Mouse (Mus musculus) ES-Bruce4 (cell line): ENCODE results near the gene Acss1. TPM values are rescaled to one million over a fixed set of nuclear protein-coding genes. Genes with fewer than 3 reads are reported as not detected.

Experiments used
- H3K27ac ChIP-seq: 2 replicates; pipeline ENCODE4 v1.5.1; 2012; ENCODE audit warnings: low read length, inconsistent platforms; ENCODE audit not compliant: insufficient read depth
- H3K27me3 ChIP-seq: 2 replicates; pipeline ENCODE4 v1.6.1; 2012; ENCODE audit warnings: mild to moderate bottlenecking, low read length, inconsistent platforms; ENCODE audit not compliant: control insufficient read depth, poor library complexity, insufficient read depth, severe bottlenecking
- H3K36me3 ChIP-seq: 2 replicates; pipeline ENCODE4 v1.6.1; 2012; ENCODE audit warnings: inconsistent platforms, mild to moderate bottlenecking, low read length, moderate library complexity; ENCODE audit not compliant: control insufficient read depth, poor library complexity, insufficient read depth, severe bottlenecking
- H3K4me1 ChIP-seq: one replicate; pipeline ENCODE4 v1.8.1; 2011; ENCODE audit warnings: low read length; ENCODE audit not compliant: control insufficient read depth, insufficient read depth
- H3K4me3 ChIP-seq: 2 replicates; pipeline ENCODE4 v1.5.1; 2011; ENCODE audit warnings: low read depth, mild to moderate bottlenecking, low read length
- H3K9ac ChIP-seq: 2 replicates; pipeline ENCODE4 v1.6.1; 2012; ENCODE audit warnings: low read depth, mild to moderate bottlenecking, inconsistent platforms; ENCODE audit not compliant: poor library complexity, severe bottlenecking
- H3K9me3 ChIP-seq: replicated peaks from 2 replicates; pipeline ENCODE4 v1.6.1; 2012; ENCODE audit warnings: mild to moderate bottlenecking, low read length, inconsistent platforms; ENCODE audit not compliant: control insufficient read depth, poor library complexity, insufficient read depth, severe bottlenecking
- CTCF ChIP-seq: IDR thresholded peaks from one replicate; pipeline ENCODE4 v1.8.1; 2011; ENCODE audit warnings: low read depth, low read length
- EP300 ChIP-seq: IDR thresholded peaks from 2 replicates; pipeline ENCODE4 v1.6.1; 2011; ENCODE audit warnings: low read depth, low read length; ENCODE audit not compliant: insufficient read depth
- POLR2A ChIP-seq: IDR thresholded peaks from one replicate; pipeline ENCODE4 v1.8.1; 2011; ENCODE audit warnings: low read length; ENCODE audit not compliant: insufficient read depth
- polyA plus RNA-seq: library from polyadenylated mRNA; stranded (reverse); fragments of >200 nt; gene quantifications from 2 replicates; pipeline ENCODE4 v1.2.4, GENCODE M21; 2011; ENCODE audit warnings: low read depth; ENCODE audit not compliant: missing spikeins, insufficient read depth, insufficient read length

Gene Acss1
- 9.8 and 10.4 TPM in 2 replicates for polyA plus RNA-seq

GRCm38 (mm10) chr2:150667820-150668766 is at the start of gene Acss1:
TSS of gene Acss1 (minus strand) at chr2:150668500.
- no peaks in the 10 kb centered on the region for H3K27me3 ChIP-seq
- no peak for TF ChIP-seq CTCF
- TF ChIP-seq EP300: no peak
- no peaks in the 10 kb centered on the region for H3K9me3 ChIP-seq
- H3K9ac ChIP-seq: peak within 1 kb of the TSS; percentile 52
- H3K27ac ChIP-seq: no peak within 1 kb of the TSS
- peak within 1 kb of the TSS; percentile 70 for H3K4me3 ChIP-seq
- no peaks in the 10 kb centered on the region for H3K36me3 ChIP-seq
- H3K4me1 ChIP-seq: peaks cover 2% of the 10 kb centered on the region

- Histone ChIP-seq H3K9me3 (peaks cover 5% of the 10 kb centered on the region; the same call in 1 of the 2 replicates), H3K4me1 (no peaks in the 10 kb centered on the region), H3K36me3 (no peaks in the 10 kb centered on the region), H3K27ac (no peak overlapping the region), H3K27me3 (no peaks in the 10 kb centered on the region), H3K4me3 (no peak overlapping the region), H3K9ac (no peak overlapping the region)
- TF ChIP-seq CTCF: no peak
- TF ChIP-seq POLR2A: no peak
- no peak for TF ChIP-seq EP300
These were observed 43.9 kb upstream of the Acss1 start for GRCm38 (mm10) chr2:150712167-150712674.

GRCm38 (mm10) chr2:150691481-150692170 is 23.3 kb upstream of the Acss1 start:
- no peak for TF ChIP-seq CTCF
- no peak for TF ChIP-seq EP300
- no peak for TF ChIP-seq POLR2A
- no peak overlapping the region for H3K9ac ChIP-seq
- H3K27ac ChIP-seq: no peak overlapping the region
- H3K4me3 ChIP-seq: no peak overlapping the region
- H3K9me3 ChIP-seq: peaks cover 8% of the 10 kb centered on the region
- no peaks in the 10 kb centered on the region for H3K4me1 ChIP-seq
- no peaks in the 10 kb centered on the region for H3K36me3 ChIP-seq
- H3K27me3 ChIP-seq: 0 out of 2 replicates have a peak, but pooled peaks cover 6% of the 10 kb centered on the region

GRCm38 (mm10) chr2:150690216-150690615 is 21.9 kb upstream of the Acss1 start:
- Histone ChIP-seq H3K9me3 (peaks cover 8% of the 10 kb centered on the region), H3K27ac (no peak overlapping the region), H3K27me3 (0 out of 2 replicates have a peak, but pooled peaks cover 6% of the 10 kb centered on the region), H3K9ac (no peak overlapping the region), H3K4me3 (no peak overlapping the region), H3K4me1 (no peaks in the 10 kb centered on the region), H3K36me3 (no peaks in the 10 kb centered on the region)
- TF ChIP-seq POLR2A: no peak
- no peak for TF ChIP-seq EP300
- no peak for TF ChIP-seq CTCF

- Histone ChIP-seq H3K27me3 (0 out of 2 replicates have a peak, but pooled peaks cover 6% of the 10 kb centered on the region), H3K9ac (peak within 1 kb of the TSS; percentile 62), H3K4me1 (no peaks in the 10 kb centered on the region), H3K36me3 (no peaks in the 10 kb centered on the region), H3K9me3 (peaks cover 7% of the 10 kb centered on the region), H3K27ac (no peak within 1 kb of the TSS), H3K4me3 (peak within 1 kb of the TSS; percentile 55)
- no peak for TF ChIP-seq EP300
- no peak for TF ChIP-seq CTCF
- no peak for TF ChIP-seq POLR2A
These were observed 21.0 kb upstream of the Acss1 start, which contains the start of gene Vsx1 for GRCm38 (mm10) chr2:150689223-150689800. TSS of gene Vsx1 (minus strand) at chr2:150689360.
